Mouse (Mus musculus): ENCODE data around the gene Cdh4. TPM values are rescaled to one million over a fixed set of nuclear protein-coding genes. Genes with fewer than 3 reads are reported as not detected.

Cdh4 gene
- polyA plus RNA-seq, 1 experiment from 2014 or later, result 63.4 TPM

- no peak for ATAC-seq
- Histone ChIP-seq H3K27ac (ENCODE audit: low read length) (no peak overlapping the region), H3K4me2 (ENCODE audit: low read length) (no peak overlapping the region), H3K9ac (ENCODE audit: low read depth, low read length) (no peak overlapping the region), H3K27me3 (ENCODE audit: control insufficient read depth, insufficient read depth, low read depth, low read length) (no peaks in the 10 kb centered on the region), H3K4me1 (ENCODE audit: control insufficient read depth, insufficient read depth, low read length) (no peaks in the 10 kb centered on the region), H3K9me3 (replicated peaks; ENCODE audit: control insufficient read depth, low read length, poor library complexity, severe bottlenecking) (no peaks in the 10 kb centered on the region), H3K36me3 (ENCODE audit: control insufficient read depth, insufficient read depth, low read length) (peaks cover 8% of the 10 kb centered on the region), H3K4me3 (ENCODE audit: low read depth, low read length) (no peak overlapping the region)
- 54% methylated on average over 12 of the region's 12 CpGs for WGBS
These were observed 470.7 kb downstream of the Cdh4 start for GRCm38 (mm10) chr2:179912911-179913310.

GRCm38 (mm10) chr2:179913349-179913748 lies 471.1 kb downstream of the Cdh4 start:
- ATAC-seq, result no peak
- Histone ChIP-seq H3K9ac (ENCODE audit: low read depth, low read length) (no peak overlapping the region), H3K4me2 (ENCODE audit: low read length) (no peak overlapping the region), H3K4me1 (ENCODE audit: control insufficient read depth, insufficient read depth, low read length) (no peaks in the 10 kb centered on the region), H3K9me3 (replicated peaks; ENCODE audit: control insufficient read depth, low read length, poor library complexity, severe bottlenecking) (no peaks in the 10 kb centered on the region), H3K36me3 (ENCODE audit: control insufficient read depth, insufficient read depth, low read length) (peaks cover 8% of the 10 kb centered on the region), H3K27me3 (ENCODE audit: control insufficient read depth, insufficient read depth, low read depth, low read length) (no peaks in the 10 kb centered on the region), H3K4me3 (ENCODE audit: low read depth, low read length) (no peak overlapping the region), H3K27ac (ENCODE audit: low read length) (no peak overlapping the region)
- 56% methylated on average over 15 of the region's 15 CpGs for whole genome bisulfite sequencing

GRCm38 (mm10) chr2:179914246-179914645 lies 472.0 kb downstream of the Cdh4 start:
- no peaks in the 10 kb centered on the region for H3K27me3 ChIP-seq (ENCODE audit: control insufficient read depth, insufficient read depth, low read depth, low read length)
- H3K27ac ChIP-seq (ENCODE audit: low read length), result no peak overlapping the region
- WGBS, result 82% methylated on average over 2 of the region's 2 CpGs
- H3K9ac ChIP-seq (ENCODE audit: low read depth, low read length), result no peak overlapping the region
- H3K4me3 ChIP-seq (ENCODE audit: low read depth, low read length), result no peak overlapping the region
- H3K9me3 ChIP-seq (replicated peaks; ENCODE audit: control insufficient read depth, low read length, poor library complexity, severe bottlenecking), result no peaks in the 10 kb centered on the region
- ATAC-seq, result no peak
- H3K4me1 ChIP-seq (ENCODE audit: control insufficient read depth, insufficient read depth, low read length), result no peaks in the 10 kb centered on the region
- H3K4me2 ChIP-seq (ENCODE audit: low read length), result no peak overlapping the region
- peaks cover 8% of the 10 kb centered on the region for H3K36me3 ChIP-seq (ENCODE audit: control insufficient read depth, insufficient read depth, low read length)

GRCm38 (mm10) chr2:179916877-179917673 lies 474.8 kb downstream of the Cdh4 start:
- Histone ChIP-seq H3K4me1 (ENCODE audit: control insufficient read depth, insufficient read depth, low read length) (no peaks in the 10 kb centered on the region), H3K27ac (ENCODE audit: low read length) (no peak overlapping the region), H3K27me3 (ENCODE audit: control insufficient read depth, insufficient read depth, low read depth, low read length) (no peaks in the 10 kb centered on the region), H3K36me3 (ENCODE audit: control insufficient read depth, insufficient read depth, low read length) (peaks cover 12% of the 10 kb centered on the region), H3K4me3 (ENCODE audit: low read depth, low read length) (no peak overlapping the region), H3K9me3 (replicated peaks; ENCODE audit: control insufficient read depth, low read length, poor library complexity, severe bottlenecking) (no peaks in the 10 kb centered on the region), H3K9ac (ENCODE audit: low read depth, low read length) (no peak overlapping the region), H3K4me2 (ENCODE audit: low read length) (no peak overlapping the region)
- 27% methylated on average over 5 of the region's 5 CpGs for WGBS
- ATAC-seq, result peak; percentile 78

- Histone ChIP-seq H3K4me2 (ENCODE audit: low read length) (no peak overlapping the region), H3K27ac (ENCODE audit: low read length) (no peak overlapping the region), H3K27me3 (ENCODE audit: control insufficient read depth, insufficient read depth, low read depth, low read length) (no peaks in the 10 kb centered on the region), H3K4me1 (ENCODE audit: control insufficient read depth, insufficient read depth, low read length) (no peaks in the 10 kb centered on the region), H3K36me3 (ENCODE audit: control insufficient read depth, insufficient read depth, low read length) (peaks cover 26% of the 10 kb centered on the region), H3K4me3 (ENCODE audit: low read depth, low read length) (no peak overlapping the region), H3K9me3 (replicated peaks; ENCODE audit: control insufficient read depth, low read length, poor library complexity, severe bottlenecking) (no peaks in the 10 kb centered on the region), H3K9ac (ENCODE audit: low read depth, low read length) (no peak overlapping the region)
- 88% methylated on average over 4 of the region's 4 CpGs for WGBS
- ATAC-seq, result no peak
These were observed 477.8 kb downstream of the Cdh4 start for GRCm38 (mm10) chr2:179920042-179920441.

GRCm38 (mm10) chr2:179921021-179921653 lies 478.9 kb downstream of the Cdh4 start:
- no peak overlapping the region for H3K4me2 ChIP-seq (ENCODE audit: low read length)
- no peaks in the 10 kb centered on the region for H3K4me1 ChIP-seq (ENCODE audit: control insufficient read depth, insufficient read depth, low read length)
- H3K36me3 ChIP-seq (ENCODE audit: control insufficient read depth, insufficient read depth, low read length), result peaks cover 26% of the 10 kb centered on the region
- no peak overlapping the region for H3K9ac ChIP-seq (ENCODE audit: low read depth, low read length)
- H3K9me3 ChIP-seq (replicated peaks; ENCODE audit: control insufficient read depth, low read length, poor library complexity, severe bottlenecking), result no peaks in the 10 kb centered on the region
- ATAC-seq, result no peak
- H3K4me3 ChIP-seq (ENCODE audit: low read depth, low read length), result no peak overlapping the region
- H3K27me3 ChIP-seq (ENCODE audit: control insufficient read depth, insufficient read depth, low read depth, low read length), result no peaks in the 10 kb centered on the region
- 92% methylated on average over 8 of the region's 8 CpGs for WGBS
- no peak overlapping the region for H3K27ac ChIP-seq (ENCODE audit: low read length)

GRCm38 (mm10) chr2:179924038-179924437 lies 481.8 kb downstream of the Cdh4 start:
- 98% methylated on average over 6 of the region's 6 CpGs for WGBS
- peaks cover 28% of the 10 kb centered on the region for H3K36me3 ChIP-seq (ENCODE audit: control insufficient read depth, insufficient read depth, low read length)
- H3K9me3 ChIP-seq (replicated peaks; ENCODE audit: control insufficient read depth, low read length, poor library complexity, severe bottlenecking), result no peaks in the 10 kb centered on the region
- H3K4me3 ChIP-seq (ENCODE audit: low read depth, low read length), result no peak overlapping the region
- no peak for ATAC-seq
- no peak overlapping the region for H3K9ac ChIP-seq (ENCODE audit: low read depth, low read length)
- H3K27me3 ChIP-seq (ENCODE audit: control insufficient read depth, insufficient read depth, low read depth, low read length), result no peaks in the 10 kb centered on the region
- no peak overlapping the region for H3K4me2 ChIP-seq (ENCODE audit: low read length)
- no peaks in the 10 kb centered on the region for H3K4me1 ChIP-seq (ENCODE audit: control insufficient read depth, insufficient read depth, low read length)
- no peak overlapping the region for H3K27ac ChIP-seq (ENCODE audit: low read length)

GRCm38 (mm10) chr2:179929166-179929565 lies 486.9 kb downstream of the Cdh4 start:
- Histone ChIP-seq H3K9me3 (replicated peaks; ENCODE audit: control insufficient read depth, low read length, poor library complexity, severe bottlenecking) (no peaks in the 10 kb centered on the region), H3K27me3 (ENCODE audit: control insufficient read depth, insufficient read depth, low read depth, low read length) (no peaks in the 10 kb centered on the region), H3K4me1 (ENCODE audit: control insufficient read depth, insufficient read depth, low read length) (no peaks in the 10 kb centered on the region), H3K36me3 (ENCODE audit: control insufficient read depth, insufficient read depth, low read length) (peaks cover 21% of the 10 kb centered on the region), H3K9ac (ENCODE audit: low read depth, low read length) (no peak overlapping the region), H3K4me2 (ENCODE audit: low read length) (no peak overlapping the region), H3K4me3 (ENCODE audit: low read depth, low read length) (no peak overlapping the region), H3K27ac (ENCODE audit: low read length) (no peak overlapping the region)
- no peak for ATAC-seq
- WGBS, result 96% methylated on average over 13 of the region's 13 CpGs

- Histone ChIP-seq H3K4me2 (ENCODE audit: low read length) (no peak overlapping the region), H3K36me3 (ENCODE audit: control insufficient read depth, insufficient read depth, low read length) (peaks cover 19% of the 10 kb centered on the region), H3K27ac (ENCODE audit: low read length) (no peak overlapping the region), H3K9me3 (replicated peaks; ENCODE audit: control insufficient read depth, low read length, poor library complexity, severe bottlenecking) (no peaks in the 10 kb centered on the region), H3K4me3 (ENCODE audit: low read depth, low read length) (no peak overlapping the region), H3K4me1 (ENCODE audit: control insufficient read depth, insufficient read depth, low read length) (no peaks in the 10 kb centered on the region), H3K9ac (ENCODE audit: low read depth, low read length) (no peak overlapping the region), H3K27me3 (ENCODE audit: control insufficient read depth, insufficient read depth, low read depth, low read length) (no peaks in the 10 kb centered on the region)
- WGBS, result 92% methylated on average over 16 of the region's 16 CpGs
- no peak for ATAC-seq
These were observed 489.5 kb downstream of the Cdh4 start for GRCm38 (mm10) chr2:179931741-179932140.
